Mouse (Mus musculus) kidney, postnatal 10 days (tissue): ENCODE results near the gene Npas1.
A peak's percentile ranks its signal among the peaks of the same experiment; 100 is the strongest.

Experiments used
- DNase-seq: peaks from one replicate; pipeline ENCODE4 v3.0.0; 2021; ENCODE audit warnings: mixed read lengths

Npas1 gene

GRCm38 (mm10) chr7:16415426-16415825 is 62.1 kb downstream of the Npas1 start:
- DNase-seq: peak; percentile 39

DNA sequence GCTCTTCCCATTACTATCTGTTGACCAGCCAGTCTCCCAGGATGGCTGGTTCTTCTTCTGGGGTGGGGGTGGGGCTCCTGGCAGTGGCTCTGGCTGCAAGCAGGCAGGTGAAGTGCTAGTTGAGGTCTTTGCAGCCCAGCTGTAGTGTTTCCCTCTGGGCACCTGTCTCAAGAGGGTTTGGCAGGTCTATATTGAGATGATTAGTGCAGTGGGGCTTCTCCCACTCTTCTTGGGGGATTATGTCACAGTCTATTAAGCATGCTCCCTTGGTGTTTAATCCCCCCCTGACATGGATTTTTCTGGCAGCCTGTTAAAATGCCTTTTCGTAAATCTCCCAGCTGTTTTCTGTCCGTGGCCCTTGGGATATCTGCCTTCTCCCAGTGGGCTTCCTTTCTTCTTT is 64.6 kb downstream of the Npas1 start:
- DNase-seq: no peak

DNA sequence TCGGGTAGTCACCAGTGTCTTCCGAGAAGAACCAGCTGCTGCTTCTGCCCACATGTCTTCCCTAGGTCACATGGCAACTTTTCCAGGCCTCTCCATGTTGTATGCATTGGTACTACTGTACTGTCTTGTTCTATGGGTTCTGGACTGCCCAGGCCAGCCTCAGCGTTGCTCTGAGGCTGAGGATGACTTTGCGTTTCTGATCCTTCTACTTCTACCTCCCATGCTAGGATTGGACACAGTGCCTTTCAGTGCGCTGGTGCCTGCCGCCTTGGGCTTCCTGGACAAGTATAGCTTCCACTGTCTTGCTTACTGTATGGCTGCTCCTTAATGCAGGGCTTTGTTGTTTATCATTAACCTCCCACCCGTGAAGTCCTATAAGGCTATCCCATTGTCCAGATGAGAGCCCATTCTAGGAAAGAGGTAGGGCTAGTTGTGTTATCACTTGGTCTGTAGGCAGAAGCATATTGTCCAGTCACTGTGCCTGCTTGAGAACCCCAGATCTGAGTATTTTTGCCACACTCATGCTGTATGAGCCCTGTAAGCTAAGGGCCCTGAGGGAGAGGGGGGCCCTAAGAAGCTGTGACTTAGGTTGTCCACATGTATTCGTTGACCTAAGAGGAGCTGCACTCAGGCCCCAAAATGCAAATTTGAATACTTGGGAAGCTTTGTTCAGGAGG is 65.2 kb downstream of the Npas1 start:
- DNase-seq: no peak

DNA sequence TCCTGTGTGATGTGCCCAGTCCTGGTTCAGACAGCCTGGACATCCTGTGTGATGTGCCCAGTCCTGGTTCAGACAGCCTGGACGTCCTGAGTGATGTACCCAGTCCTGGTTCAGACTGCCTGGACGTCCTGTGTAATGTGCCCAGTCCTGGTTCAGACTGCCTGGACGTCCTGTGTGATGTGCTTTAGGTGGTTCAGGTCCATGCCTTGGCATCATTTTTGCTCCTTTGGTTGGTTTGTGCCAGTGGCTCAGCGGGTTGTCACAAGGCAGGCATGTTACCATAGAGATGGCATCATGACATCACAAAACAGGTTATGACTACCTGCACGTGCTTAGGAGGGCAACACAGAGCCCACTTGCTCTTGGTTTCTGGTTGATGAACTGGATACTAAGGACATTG is 66.4 kb downstream of the Npas1 start:
- no peak for DNase-seq

GRCm38 (mm10) chr7:16406978-16407377 is 70.5 kb downstream of the Npas1 start:
- DNase-seq: no peak
